Mouse (Mus musculus) CD4-positive naive resting alpha-beta T cell, adult 76 days (primary cell): Measurements from ENCODE around the gene Rlim. TPM values are rescaled to one million over a fixed set of nuclear protein-coding genes. Genes with fewer than 3 reads are reported as not detected.

Experiments used
- total RNA-seq: library from RNA; stranded (reverse); gene quantifications from one replicate; pipeline ENCODE4 v1.2.4, GENCODE M21; 2023

Gene Rlim
- total RNA-seq = 126 TPM

DNA sequence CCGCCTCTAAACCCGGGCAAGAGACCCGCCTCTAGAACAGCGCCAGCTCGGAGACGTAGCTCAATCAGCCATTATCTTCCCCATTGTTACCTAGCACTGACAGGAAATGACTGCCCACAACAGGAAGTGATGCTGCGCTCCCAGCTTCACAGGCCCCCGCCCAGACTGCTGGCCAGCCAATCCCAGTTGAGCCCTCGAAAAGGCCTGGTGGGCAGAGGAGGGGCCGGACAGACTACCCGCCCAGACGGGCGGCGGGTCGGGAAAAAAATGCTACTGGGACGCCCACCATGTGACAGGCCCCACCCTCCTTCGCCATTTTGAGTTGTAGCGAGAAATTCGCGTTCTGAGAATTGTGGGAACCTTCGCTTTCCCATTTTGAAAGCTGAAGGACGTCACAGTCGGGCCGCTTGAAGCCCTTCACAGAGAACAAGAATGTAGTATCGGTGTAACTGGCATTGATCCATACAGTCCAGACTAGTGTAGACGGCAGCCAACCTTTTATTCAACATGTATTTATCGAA, at the start of gene Rlim:
Rlim (minus strand) TSS at position 116 of the 521 bp plus-strand sequence.

Other genes starting within 250 kb of the Rlim start
- 0.62 TPM for gene Slc16a2, start 159.3 kb downstream of the Rlim start, total RNA-seq
- not detected for gene Nexmif, start 219.9 kb upstream of the Rlim start, total RNA-seq